Mouse (Mus musculus) midbrain, embryonic 15.5 days (tissue): Measurements from ENCODE around the gene Pcdh9. TPM values are rescaled to one million over a fixed set of nuclear protein-coding genes. Genes with fewer than 3 reads are reported as not detected.

Experiments
- ATAC-seq: fragments of 200-750 bp; cut with Nextera tagmentation; replicated peaks from 2 replicates; pipeline ENCODE4 v1.8.0; 2017; ENCODE audit warnings: moderate TSS enrichment
- H3K27ac ChIP-seq: fragments of 300-500 bp; sonication (generic); 2 replicates; pipeline ENCODE4 v1.5.1; 2015; ENCODE audit warnings: mild to moderate bottlenecking, inconsistent platforms
- H3K27me3 ChIP-seq: fragments of 300-500 bp; sonication (generic); replicated peaks from 2 replicates; pipeline ENCODE4 v1.6.1; 2015; ENCODE audit warnings: inconsistent platforms
- H3K36me3 ChIP-seq: fragments of 300-500 bp; sonication (generic); replicated peaks from 2 replicates; pipeline ENCODE4 v1.6.1; 2015; ENCODE audit warnings: inconsistent platforms
- H3K4me1 ChIP-seq: fragments of 300-500 bp; sonication (generic); 2 replicates; pipeline ENCODE4 v1.6.1; 2015; ENCODE audit warnings: inconsistent platforms
- H3K4me2 ChIP-seq: fragments of 300-500 bp; sonication (generic); 2 replicates; pipeline ENCODE4 v1.6.1; 2015; ENCODE audit warnings: inconsistent platforms, mild to moderate bottlenecking, moderate library complexity
- H3K4me3 ChIP-seq: fragments of 300-500 bp; sonication (generic); 2 replicates; pipeline ENCODE4 v1.5.1; 2015; ENCODE audit warnings: mild to moderate bottlenecking, inconsistent platforms
- H3K9ac ChIP-seq: fragments of 300-500 bp; sonication (generic); 2 replicates; pipeline ENCODE4 v1.6.1; 2015; ENCODE audit warnings: mild to moderate bottlenecking, inconsistent platforms
- H3K9me3 ChIP-seq: fragments of 300-500 bp; sonication (generic); 2 replicates; pipeline ENCODE4 v1.6.1; 2016; ENCODE audit warnings: inconsistent platforms
- WGBS: fragments of 180-500 bp; shearing (Covaris S2); methylation state at CpG from one replicate; pipeline ENCODE4 v1.1.7; 2015; ENCODE audit warnings: mixed read lengths; 5-methylcytosine and 5-hydroxymethylcytosine counted together
- polyA plus RNA-seq: library from polyadenylated mRNA; unstranded; fragments of >200 nt; fragmentation: Nextera tagmentation; extraction: Ambion mirVana; gene quantifications from 2 replicates; pipeline ENCODE4 v1.2.1, GENCODE M21; 2015

Gene Pcdh9
- polyA plus RNA-seq, 1 experiment from 2014 or later = 172 TPM

DNA sequence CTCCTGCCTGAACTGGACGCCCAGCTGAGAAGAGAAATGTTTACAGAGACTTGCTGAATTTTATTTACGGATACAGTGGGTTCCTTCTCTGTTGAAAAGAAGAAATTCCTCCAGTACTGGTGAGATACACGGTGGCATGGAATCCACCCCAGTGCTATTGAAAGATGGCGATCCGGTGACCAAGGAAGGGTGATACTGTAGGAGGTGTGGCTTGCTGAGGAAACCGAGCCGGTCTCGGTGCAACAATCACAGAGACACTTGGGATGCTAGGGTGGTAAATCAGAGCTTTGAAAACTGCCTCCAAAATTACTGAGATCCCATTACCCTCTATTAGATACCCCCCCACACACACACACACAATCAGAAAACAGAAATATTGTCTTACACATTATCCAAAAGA, 367.0 kb downstream of the Pcdh9 start:
- Histone ChIP-seq H3K27ac (no peak overlapping the region), H3K4me3 (no peak overlapping the region), H3K27me3 (no peaks in the 10 kb centered on the region), H3K9ac (no peak overlapping the region), H3K4me1 (no peaks in the 10 kb centered on the region), H3K9me3 (no peaks in the 10 kb centered on the region), H3K4me2 (no peak overlapping the region), H3K36me3 (no peaks in the 10 kb centered on the region)
- ATAC-seq = no peak
- 77% methylated on average over 8 of the region's 8 CpGs for WGBS

GRCm38 (mm10) chr14:93520166-93520565, 370.3 kb downstream of the Pcdh9 start:
- no peak overlapping the region for H3K4me3 ChIP-seq
- H3K9ac ChIP-seq = no peak overlapping the region
- no peak for ATAC-seq
- H3K4me2 ChIP-seq = no peak overlapping the region
- H3K9me3 ChIP-seq = no peaks in the 10 kb centered on the region
- H3K4me1 ChIP-seq = no peaks in the 10 kb centered on the region
- no peaks in the 10 kb centered on the region for H3K27me3 ChIP-seq
- no peak overlapping the region for H3K27ac ChIP-seq
- H3K36me3 ChIP-seq = no peaks in the 10 kb centered on the region
- WGBS = 70% methylated on average over 5 of the region's 5 CpGs

- WGBS = 66% methylated on average over 3 of the region's 3 CpGs
- Histone ChIP-seq H3K4me3 (no peak overlapping the region), H3K4me1 (no peaks in the 10 kb centered on the region), H3K9me3 (no peaks in the 10 kb centered on the region), H3K27ac (no peak overlapping the region), H3K36me3 (no peaks in the 10 kb centered on the region), H3K9ac (no peak overlapping the region), H3K27me3 (no peaks in the 10 kb centered on the region), H3K4me2 (no peak overlapping the region)
- no peak for ATAC-seq
These were observed 373.8 kb downstream of the Pcdh9 start for GRCm38 (mm10) chr14:93516679-93517078.

DNA sequence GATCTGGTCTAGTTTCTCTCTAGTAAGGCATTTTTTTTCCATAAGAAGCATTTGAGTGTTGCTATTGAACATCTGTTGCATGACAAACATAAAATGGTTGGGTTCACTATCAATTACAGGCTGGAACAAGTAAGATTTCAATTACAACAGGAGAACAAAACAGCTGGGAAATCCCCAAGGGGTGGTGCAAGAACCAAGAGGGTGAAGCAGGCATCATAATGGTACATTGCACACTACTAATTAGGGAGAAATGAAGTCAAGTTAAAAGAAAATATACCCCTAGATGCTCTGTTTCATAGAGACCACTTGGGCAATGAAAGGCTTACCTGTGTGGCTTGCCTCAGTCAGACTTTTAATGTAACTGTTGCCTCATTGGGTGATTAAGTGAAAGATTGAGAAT, 384.4 kb downstream of the Pcdh9 start:
- H3K36me3 ChIP-seq = no peaks in the 10 kb centered on the region
- H3K27ac ChIP-seq = no peak overlapping the region
- no peaks in the 10 kb centered on the region for H3K27me3 ChIP-seq
- no peak overlapping the region for H3K9ac ChIP-seq
- H3K4me3 ChIP-seq = no peak overlapping the region
- no peak overlapping the region for H3K4me2 ChIP-seq
- H3K9me3 ChIP-seq = no peaks in the 10 kb centered on the region
- no peak for ATAC-seq
- no peaks in the 10 kb centered on the region for H3K4me1 ChIP-seq

GRCm38 (mm10) chr14:93498813-93499690, 391.4 kb downstream of the Pcdh9 start:
- ATAC-seq = peak; percentile 80
- Histone ChIP-seq H3K9ac (no peak overlapping the region), H3K4me2 (peak overlapping the region; percentile 37), H3K36me3 (no peaks in the 10 kb centered on the region), H3K27me3 (no peaks in the 10 kb centered on the region), H3K27ac (peak overlapping the region; percentile 55), H3K4me3 (no peak overlapping the region), H3K4me1 (peaks cover 10% of the 10 kb centered on the region), H3K9me3 (no peaks in the 10 kb centered on the region)
- WGBS = 24% methylated on average over 13 of the region's 13 CpGs

DNA sequence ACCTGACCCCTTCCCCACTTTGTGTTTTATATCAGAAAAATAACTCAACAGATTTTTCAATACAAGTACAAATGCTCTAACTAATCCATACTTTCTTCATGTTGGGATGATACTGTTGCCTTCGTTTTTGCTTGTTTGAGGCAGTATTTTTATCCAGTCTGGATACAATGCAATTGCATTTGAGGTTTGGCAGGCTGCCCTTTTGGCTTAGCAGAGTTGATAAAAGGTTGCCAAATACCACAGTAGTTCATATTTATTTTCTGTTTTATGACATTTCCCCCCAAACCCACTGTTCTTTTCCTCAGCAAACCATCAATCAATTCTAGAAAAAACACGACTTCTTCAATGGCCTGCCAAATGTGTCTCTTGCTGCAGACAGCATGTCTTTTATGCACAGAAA, 415.5 kb downstream of the Pcdh9 start:
- no peaks in the 10 kb centered on the region for H3K9me3 ChIP-seq
- no peaks in the 10 kb centered on the region for H3K27me3 ChIP-seq
- WGBS = 53% methylated on average over 2 of the region's 2 CpGs
- no peak overlapping the region for H3K9ac ChIP-seq
- no peak overlapping the region for H3K27ac ChIP-seq
- ATAC-seq = no peak
- no peak overlapping the region for H3K4me3 ChIP-seq
- no peaks in the 10 kb centered on the region for H3K36me3 ChIP-seq
- H3K4me1 ChIP-seq = no peaks in the 10 kb centered on the region
- no peak overlapping the region for H3K4me2 ChIP-seq

DNA sequence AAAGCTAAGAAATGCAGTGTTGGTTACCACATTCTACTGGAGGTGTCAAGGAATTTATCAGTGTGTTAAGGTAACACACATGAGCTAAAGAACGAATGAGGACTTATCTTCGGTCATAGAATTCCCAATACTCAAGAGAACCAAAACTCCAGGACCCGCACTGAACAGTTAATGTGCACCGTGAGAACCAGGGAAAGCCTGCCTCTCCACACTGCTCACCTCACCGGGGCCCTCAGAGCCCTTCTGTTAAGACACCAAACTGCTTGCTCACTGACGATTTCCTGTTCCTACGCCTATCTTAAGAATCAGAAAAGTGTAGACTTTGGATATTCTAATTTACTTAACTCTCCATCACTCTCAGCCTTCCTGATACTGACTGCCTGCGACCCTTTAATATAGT, 418.0 kb downstream of the Pcdh9 start:
- H3K4me1 ChIP-seq = no peaks in the 10 kb centered on the region
- no peak overlapping the region for H3K9ac ChIP-seq
- H3K36me3 ChIP-seq = no peaks in the 10 kb centered on the region
- no peak for ATAC-seq
- no peaks in the 10 kb centered on the region for H3K27me3 ChIP-seq
- no peaks in the 10 kb centered on the region for H3K9me3 ChIP-seq
- H3K4me2 ChIP-seq = no peak overlapping the region
- whole genome bisulfite sequencing = 91% methylated on average over 8 of the region's 8 CpGs
- H3K4me3 ChIP-seq = no peak overlapping the region
- no peak overlapping the region for H3K27ac ChIP-seq

- 75% methylated on average over 4 of the region's 4 CpGs for WGBS
- Histone ChIP-seq H3K4me3 (no peak overlapping the region), H3K27ac (no peak overlapping the region), H3K9me3 (no peaks in the 10 kb centered on the region), H3K27me3 (no peaks in the 10 kb centered on the region), H3K4me2 (no peak overlapping the region), H3K9ac (no peak overlapping the region), H3K4me1 (no peaks in the 10 kb centered on the region), H3K36me3 (no peaks in the 10 kb centered on the region)
- no peak for ATAC-seq
These were observed 427.1 kb downstream of the Pcdh9 start for GRCm38 (mm10) chr14:93463360-93463892.

- Histone ChIP-seq H3K27ac (no peak overlapping the region), H3K4me2 (no peak overlapping the region), H3K27me3 (no peaks in the 10 kb centered on the region), H3K9me3 (no peaks in the 10 kb centered on the region), H3K36me3 (no peaks in the 10 kb centered on the region), H3K9ac (no peak overlapping the region), H3K4me3 (no peak overlapping the region), H3K4me1 (no peaks in the 10 kb centered on the region)
- ATAC-seq = no peak
- 84% methylated on average over 5 of the region's 5 CpGs for WGBS
These were observed 439.4 kb downstream of the Pcdh9 start for GRCm38 (mm10) chr14:93450930-93451665.

GRCm38 (mm10) chr14:93441852-93442251, 448.6 kb downstream of the Pcdh9 start:
- H3K9ac ChIP-seq = no peak overlapping the region
- H3K9me3 ChIP-seq = no peaks in the 10 kb centered on the region
- ATAC-seq = no peak

GRCm38 (mm10) chr14:93437226-93437625, 453.3 kb downstream of the Pcdh9 start:
- H3K9me3 ChIP-seq = no peaks in the 10 kb centered on the region
- H3K4me1 ChIP-seq = no peaks in the 10 kb centered on the region
- no peaks in the 10 kb centered on the region for H3K36me3 ChIP-seq
- H3K4me3 ChIP-seq = no peak overlapping the region
- no peak overlapping the region for H3K27ac ChIP-seq
- no peak overlapping the region for H3K9ac ChIP-seq
- no peaks in the 10 kb centered on the region for H3K27me3 ChIP-seq
- 77% methylated on average over 1 of the region's 1 CpGs for WGBS
- no peak overlapping the region for H3K4me2 ChIP-seq
- no peak for ATAC-seq

More at GRCm38 (mm10) chr14:93441852-93442251, 448.6 kb downstream of the Pcdh9 start:
- H3K4me2 ChIP-seq = no peak overlapping the region
- no peaks in the 10 kb centered on the region for H3K27me3 ChIP-seq
- no peaks in the 10 kb centered on the region for H3K36me3 ChIP-seq
- 68% methylated on average over 2 of the region's 2 CpGs for WGBS
- H3K27ac ChIP-seq = no peak overlapping the region
- H3K4me1 ChIP-seq = no peaks in the 10 kb centered on the region
- H3K4me3 ChIP-seq = no peak overlapping the region

DNA sequence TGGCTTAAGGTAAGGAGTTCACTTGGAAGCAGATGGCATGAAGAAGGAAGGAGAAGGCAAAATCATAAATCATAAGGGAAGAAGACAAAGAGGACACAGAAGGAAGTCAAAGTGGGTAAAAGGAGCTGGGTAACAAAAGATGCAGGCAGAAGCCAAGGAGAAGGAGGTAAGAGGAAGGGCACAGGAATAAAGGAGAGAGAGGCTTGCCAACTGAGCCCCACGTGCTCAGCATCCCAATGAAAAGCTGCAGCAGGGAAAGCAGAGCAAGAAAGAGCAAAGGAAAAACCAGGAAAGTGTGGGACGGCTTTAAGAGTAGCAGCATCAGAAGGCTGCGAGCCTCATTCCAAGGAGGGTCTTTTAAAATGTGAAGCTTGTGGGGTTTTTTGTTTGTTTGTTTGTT, 473.7 kb downstream of the Pcdh9 start:
- H3K4me2 ChIP-seq = no peak overlapping the region
- 31% methylated on average over 3 of the region's 3 CpGs for WGBS
- H3K4me1 ChIP-seq = no peaks in the 10 kb centered on the region
- no peak for ATAC-seq
- H3K9me3 ChIP-seq = no peaks in the 10 kb centered on the region
- H3K4me3 ChIP-seq = no peak overlapping the region
- no peak overlapping the region for H3K9ac ChIP-seq
- no peak overlapping the region for H3K27ac ChIP-seq
- H3K27me3 ChIP-seq = no peaks in the 10 kb centered on the region
- no peaks in the 10 kb centered on the region for H3K36me3 ChIP-seq
